Mouse (Mus musculus) heart, postnatal 0 days (tissue): ENCODE data around the gene Bcl11b.

Experiments used
- CTCF ChIP-seq: IDR thresholded peaks from 2 replicates; pipeline ENCODE4 v1.5.1; 2016; ENCODE audit warnings: antibody characterized with exemption, control low read depth, low read depth
- EP300 ChIP-seq: IDR thresholded peaks from 2 replicates; pipeline ENCODE4 v1.6.1; 2016; ENCODE audit warnings: antibody characterized with exemption, low read depth

DNA sequence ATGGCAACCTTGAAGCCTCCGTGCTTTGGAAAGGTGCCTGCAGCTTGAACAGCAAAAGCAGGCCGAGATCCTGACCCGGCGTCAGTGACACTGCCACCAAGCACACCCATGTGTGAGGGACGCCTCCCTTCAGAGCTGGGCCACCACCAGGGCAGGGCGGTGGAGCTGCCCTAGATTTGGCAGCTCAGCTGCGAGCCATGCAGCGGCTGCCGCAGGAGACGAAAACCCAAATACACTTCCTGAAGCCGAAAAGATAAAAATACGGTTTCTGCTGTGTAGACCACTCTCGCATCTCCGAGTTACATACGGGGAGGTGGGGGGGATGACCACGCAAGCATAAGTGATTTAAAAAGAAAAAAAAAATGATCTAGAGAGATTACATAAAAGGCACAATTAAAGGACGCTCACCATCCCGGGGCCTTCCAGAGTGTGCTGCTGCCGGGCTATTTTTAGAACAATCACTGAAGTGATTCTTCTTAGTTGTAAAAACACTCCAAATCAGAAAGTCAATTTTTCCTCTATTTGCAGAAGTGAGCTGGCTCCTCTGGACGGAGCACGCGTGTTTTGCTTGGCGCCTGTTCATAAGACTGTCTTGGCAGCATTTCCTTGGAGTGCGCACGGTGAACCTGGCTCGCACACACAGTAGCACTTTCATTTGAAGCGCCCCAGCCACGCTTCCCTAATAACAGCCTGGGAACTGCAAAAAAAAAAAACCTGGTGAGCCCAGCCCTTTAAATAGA lies 72.6 kb downstream of the Bcl11b start:
- TF ChIP-seq CTCF = no peak
- no peak for TF ChIP-seq EP300
